Mouse (Mus musculus) C2C12 (cell line): ENCODE results near the gene Olfr395.
"Not testable (repeated sequence)": the region's sequence is repeated elsewhere in the genome, so short reads cannot be mapped to it uniquely, and the experiment has no call there.

Experiments
- CEBPB ChIP-seq: IDR thresholded peaks from one replicate; pipeline ENCODE4 v1.6.1; 2011; ENCODE audit warnings: low read depth, mild to moderate bottlenecking, control low read depth, moderate library complexity
- CTCF ChIP-seq: IDR thresholded peaks from one replicate; pipeline ENCODE4 v1.5.1; 2011; ENCODE audit not compliant: control insufficient read depth, insufficient read depth, insufficient read length
- MAX ChIP-seq: IDR thresholded peaks from one replicate; pipeline ENCODE4 v1.6.1; 2011; ENCODE audit warnings: mild to moderate bottlenecking, control low read depth
- USF1 ChIP-seq: IDR thresholded peaks from one replicate; pipeline ENCODE4 v1.6.1; 2011; ENCODE audit warnings: low read depth, mild to moderate bottlenecking, control low read depth, moderate library complexity

GRCm38 (mm10) chr11:73909199-73909598 lies at the start of gene Olfr395:
- not testable (repeated sequence) for TF ChIP-seq CTCF, MAX, CEBPB, USF1
